Mouse (Mus musculus) E14TG2a.4 (cell line): ENCODE data around the gene Fam53b.

Source experiments
- H3K27me3 ChIP-seq: 2 replicates; pipeline ENCODE4 v1.6.1; 2014; ENCODE audit warnings: low read length, control low read depth; ENCODE audit not compliant: insufficient read depth
- H3K36me3 ChIP-seq: 2 replicates; pipeline ENCODE4 v1.6.1; 2014; ENCODE audit warnings: low read length, control low read depth; ENCODE audit not compliant: insufficient read depth
- H3K4me1 ChIP-seq: replicated peaks from 2 replicates; pipeline ENCODE4 v1.6.1; 2014; ENCODE audit warnings: low read depth, low read length, control low read depth
- H3K4me3 ChIP-seq: replicated peaks from 2 replicates; pipeline ENCODE4 v1.5.1; 2014; ENCODE audit warnings: mild to moderate bottlenecking, low read length
- H3K9me3 ChIP-seq: 2 replicates; pipeline ENCODE4 v1.6.1; 2014; ENCODE audit warnings: low read length, control low read depth
- CTCF ChIP-seq: conservative IDR thresholded peaks from 2 replicates; pipeline ENCODE4 v1.5.1; 2014; ENCODE audit warnings: low read length
- NANOG ChIP-seq: IDR thresholded peaks from 2 replicates; pipeline ENCODE4 v1.6.1; 2014; ENCODE audit warnings: borderline replicate concordance, low read length, mixed read lengths
- POU5F1 ChIP-seq: IDR thresholded peaks from 2 replicates; pipeline ENCODE4 v1.6.1; 2014; ENCODE audit warnings: low read length, borderline replicate concordance

Gene Fam53b

DNA sequence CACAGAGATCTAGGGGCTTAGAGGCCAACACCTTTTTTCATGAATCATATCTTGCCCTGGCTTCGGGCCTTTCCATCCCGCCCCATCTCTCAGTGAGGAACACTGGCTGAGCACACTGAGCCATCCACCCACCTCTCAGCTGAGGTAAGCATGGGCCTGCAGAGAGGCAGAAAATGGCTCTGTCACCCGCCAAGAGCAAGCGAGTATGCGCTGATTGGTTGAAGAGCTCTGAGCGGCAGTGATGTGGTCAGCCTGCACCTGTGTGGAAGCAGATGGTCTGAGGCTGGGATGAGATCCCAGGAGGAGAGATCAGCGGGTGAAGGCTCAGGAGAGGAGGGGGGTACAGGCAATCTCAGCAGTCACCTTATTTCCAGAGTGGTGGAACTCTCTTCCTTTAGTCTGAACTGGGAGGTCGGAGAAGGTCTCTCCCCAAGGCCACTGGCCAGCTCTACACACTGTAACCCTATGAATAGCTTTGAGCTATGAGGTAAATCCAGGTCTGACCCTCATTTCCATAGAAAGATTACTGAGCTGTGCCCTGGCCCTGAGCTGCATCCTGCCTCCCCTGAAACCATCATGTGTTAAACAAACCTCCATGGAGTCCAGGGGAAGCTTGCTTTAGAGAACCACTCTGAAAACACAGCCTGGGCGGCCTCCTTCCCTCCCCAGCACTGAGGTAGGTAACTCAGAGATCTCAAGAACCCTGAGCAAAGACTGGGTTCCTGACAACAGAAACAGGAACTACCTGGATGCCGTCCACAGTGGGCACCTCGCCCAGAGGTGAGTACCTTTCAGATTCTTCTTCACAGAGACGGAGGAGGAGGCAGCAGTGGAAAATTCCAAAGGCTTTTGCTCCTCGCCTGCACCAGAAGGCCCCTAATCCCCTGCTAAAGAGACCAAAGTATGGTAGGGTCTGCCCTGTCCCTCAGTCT, 6.5 kb downstream of the Fam53b start:
- Histone ChIP-seq H3K9me3 (no peaks in the 10 kb centered on the region), H3K4me1 (peaks cover 90% of the 10 kb centered on the region), H3K4me3 (peak overlapping the region; percentile 13), H3K27me3 (peaks cover 10% of the 10 kb centered on the region), H3K36me3 (0 out of 2 replicates have a peak, but pooled peaks cover 12% of the 10 kb centered on the region)
- TF ChIP-seq POU5F1: no peak
- no peak for TF ChIP-seq NANOG
- TF ChIP-seq CTCF: no peak

DNA sequence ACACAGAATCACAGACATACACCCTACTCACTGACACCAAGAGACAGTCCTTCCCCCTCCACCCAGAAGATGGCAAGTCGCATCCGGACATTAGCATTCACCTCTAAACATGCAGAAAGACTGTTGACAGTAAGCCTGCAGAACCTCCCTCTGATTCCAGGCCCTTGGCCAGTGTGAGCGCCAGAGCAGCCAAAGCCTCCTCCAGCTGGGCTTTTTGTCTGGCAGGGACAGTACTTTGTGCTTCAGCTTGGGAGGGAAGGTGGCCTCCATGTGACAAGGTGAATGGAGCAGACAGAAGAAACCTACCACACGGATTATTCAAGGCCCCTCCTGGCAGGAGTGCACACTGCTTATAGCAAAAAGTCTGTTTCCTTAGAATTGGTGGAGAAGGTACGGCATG, 7.4 kb downstream of the Fam53b start:
- no peaks in the 10 kb centered on the region for H3K9me3 ChIP-seq
- TF ChIP-seq NANOG: no peak
- TF ChIP-seq POU5F1: no peak
- no peak for TF ChIP-seq CTCF
- H3K4me1 ChIP-seq: peaks cover 91% of the 10 kb centered on the region
- H3K27me3 ChIP-seq: peaks cover 3% of the 10 kb centered on the region; the same call in 1 of the 2 replicates
- H3K36me3 ChIP-seq: 0 out of 2 replicates have a peak, but pooled peaks cover 12% of the 10 kb centered on the region
- H3K4me3 ChIP-seq: peak overlapping the region; percentile 13

DNA sequence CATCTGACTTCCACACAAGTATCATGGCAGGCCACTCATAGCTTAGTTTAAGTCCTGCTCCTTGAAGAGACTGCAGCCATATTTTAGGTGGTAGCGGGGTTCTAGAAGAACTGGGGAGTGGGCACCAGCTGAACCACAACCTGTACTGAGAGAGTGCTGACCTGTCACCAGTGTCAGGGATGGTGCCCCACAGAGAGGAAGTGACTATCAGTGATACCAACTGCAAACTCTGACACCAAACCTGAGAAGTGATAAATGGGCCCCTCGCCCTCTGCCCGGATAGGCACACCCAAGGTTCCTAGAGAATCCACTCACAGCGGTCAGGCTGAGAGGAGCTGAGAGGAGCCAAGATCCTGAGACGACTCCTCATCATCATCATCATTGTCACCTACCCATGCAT, 8.7 kb downstream of the Fam53b start:
- H3K4me1 ChIP-seq: peaks cover 91% of the 10 kb centered on the region
- no peak for TF ChIP-seq NANOG
- no peak for TF ChIP-seq POU5F1
- no peak for TF ChIP-seq CTCF
- H3K27me3 ChIP-seq: no peaks in the 10 kb centered on the region; the same call in 1 of the 2 replicates
- no peak overlapping the region for H3K4me3 ChIP-seq
- 0 out of 2 replicates have a peak, but pooled peaks cover 12% of the 10 kb centered on the region for H3K36me3 ChIP-seq
- H3K9me3 ChIP-seq: no peaks in the 10 kb centered on the region

DNA sequence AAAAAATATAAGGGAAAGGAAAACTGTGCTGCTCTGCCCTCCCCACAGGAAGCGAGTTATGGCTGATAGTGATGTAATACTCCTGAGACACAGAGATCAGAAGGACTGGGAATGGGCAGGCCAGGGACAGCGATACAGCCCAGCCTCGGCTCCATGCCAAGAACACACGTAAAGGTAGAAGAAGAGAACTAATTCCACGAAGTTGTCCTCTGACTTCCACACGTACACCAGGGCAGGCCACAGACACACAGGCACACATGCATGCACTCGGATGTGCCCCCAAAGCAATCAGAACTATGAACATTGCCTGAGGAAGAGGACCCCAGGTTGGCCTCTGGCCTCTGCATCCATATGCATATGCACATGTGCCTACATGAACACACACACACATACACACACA, 9.2 kb downstream of the Fam53b start:
- no peak for TF ChIP-seq NANOG
- no peak for TF ChIP-seq POU5F1
- no peak for TF ChIP-seq CTCF
- Histone ChIP-seq H3K9me3 (no peaks in the 10 kb centered on the region), H3K4me1 (peaks cover 91% of the 10 kb centered on the region), H3K36me3 (0 out of 2 replicates have a peak, but pooled peaks cover 12% of the 10 kb centered on the region), H3K4me3 (no peak overlapping the region), H3K27me3 (no peaks in the 10 kb centered on the region; the same call in 1 of the 2 replicates)

DNA sequence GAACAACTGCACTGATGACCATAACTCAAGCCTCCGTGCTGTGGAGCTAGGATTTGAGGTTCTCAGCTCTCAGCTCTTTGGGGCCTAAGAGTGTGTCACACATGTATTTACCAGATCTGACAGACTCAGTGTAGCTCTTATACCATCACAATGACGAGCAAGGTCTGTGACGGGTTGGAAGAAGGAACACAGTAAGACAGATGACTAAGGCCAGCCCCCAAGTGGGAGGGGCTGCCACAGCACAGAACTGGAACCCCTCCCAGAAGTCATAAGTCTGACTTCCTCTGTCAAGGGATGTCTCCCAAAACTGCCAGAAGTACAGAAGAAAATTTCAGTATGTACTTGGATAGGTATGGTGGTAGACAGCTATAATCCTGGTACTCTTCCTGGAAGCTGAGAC, 9.7 kb downstream of the Fam53b start:
- Histone ChIP-seq H3K4me3 (no peak overlapping the region), H3K9me3 (no peaks in the 10 kb centered on the region), H3K27me3 (no peaks in the 10 kb centered on the region; the same call in 1 of the 2 replicates), H3K4me1 (peaks cover 89% of the 10 kb centered on the region), H3K36me3 (0 out of 2 replicates have a peak, but pooled peaks cover 12% of the 10 kb centered on the region)
- no peak for TF ChIP-seq CTCF
- TF ChIP-seq NANOG: no peak
- TF ChIP-seq POU5F1: no peak

DNA sequence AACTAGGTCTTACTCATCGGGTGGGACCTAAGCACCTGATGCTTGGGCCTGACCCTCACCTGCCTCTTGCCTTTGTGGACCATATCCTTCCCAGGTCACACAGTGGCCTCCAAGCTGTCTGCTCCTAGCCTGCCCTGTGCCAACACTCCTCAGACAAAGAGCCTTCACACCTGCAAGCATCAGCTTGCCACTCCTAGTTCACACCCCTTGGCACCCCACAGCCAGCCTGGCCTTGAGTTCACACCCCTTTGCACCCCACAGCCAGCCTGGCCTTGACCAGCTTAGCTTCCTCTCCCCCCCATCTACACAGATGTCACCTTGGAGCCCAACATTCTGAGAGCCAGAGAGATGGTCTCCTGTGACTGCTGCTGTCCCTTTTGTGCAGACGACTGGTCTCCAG, 10.3 kb downstream of the Fam53b start:
- Histone ChIP-seq H3K4me3 (no peak overlapping the region), H3K36me3 (0 out of 2 replicates have a peak, but pooled peaks cover 12% of the 10 kb centered on the region), H3K9me3 (no peaks in the 10 kb centered on the region), H3K27me3 (no peaks in the 10 kb centered on the region; the same call in 1 of the 2 replicates), H3K4me1 (peaks cover 82% of the 10 kb centered on the region)
- TF ChIP-seq NANOG: no peak
- TF ChIP-seq POU5F1: no peak
- no peak for TF ChIP-seq CTCF

DNA sequence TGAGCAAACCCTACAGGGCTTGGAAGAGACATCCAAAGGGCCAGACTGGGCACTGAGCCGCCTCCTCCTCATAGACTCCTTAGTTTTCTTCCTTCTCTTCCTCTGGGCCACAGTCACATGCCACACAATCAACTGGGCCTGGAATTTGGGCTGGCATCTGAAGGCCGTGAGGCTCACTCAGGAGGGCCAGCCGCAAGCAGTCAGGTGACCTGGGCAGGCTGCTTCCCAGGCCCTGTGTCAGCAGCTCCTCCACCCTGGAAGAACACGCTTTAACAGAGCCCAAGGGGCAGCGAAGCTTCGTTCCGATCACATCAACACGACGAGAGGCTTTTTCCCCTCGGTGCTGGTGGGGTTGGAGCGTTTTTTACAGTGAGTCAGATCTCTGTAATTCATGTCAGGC, 11.0 kb downstream of the Fam53b start:
- no peak overlapping the region for H3K4me3 ChIP-seq
- H3K4me1 ChIP-seq: peaks cover 76% of the 10 kb centered on the region
- no peaks in the 10 kb centered on the region; the same call in 1 of the 2 replicates for H3K27me3 ChIP-seq
- H3K36me3 ChIP-seq: peaks cover 12% of the 10 kb centered on the region; the same call in 1 of the 2 replicates
- TF ChIP-seq POU5F1: no peak
- no peak for TF ChIP-seq NANOG
- TF ChIP-seq CTCF: no peak
- no peaks in the 10 kb centered on the region for H3K9me3 ChIP-seq

DNA sequence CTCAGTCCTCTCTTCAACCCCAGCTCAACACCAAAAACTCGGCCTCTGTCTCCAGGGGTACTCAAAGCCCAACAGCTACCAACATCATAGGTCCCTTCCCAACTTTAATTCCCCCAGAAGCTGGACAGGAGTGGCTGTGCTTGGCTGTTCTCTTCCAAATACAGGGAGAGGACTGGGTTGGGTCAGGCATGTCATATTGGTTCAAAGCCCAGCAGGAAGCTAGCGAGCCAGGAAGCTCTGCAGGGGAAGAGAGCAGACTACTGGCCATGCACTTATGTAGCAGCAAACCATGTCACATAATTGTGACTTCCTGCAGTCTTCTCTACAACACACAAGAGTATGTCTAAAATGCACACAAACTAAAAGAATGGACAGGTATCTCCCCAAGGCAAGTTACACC, 11.6 kb downstream of the Fam53b start:
- no peak for TF ChIP-seq CTCF
- no peak for TF ChIP-seq POU5F1
- TF ChIP-seq NANOG: no peak
- no peaks in the 10 kb centered on the region for H3K9me3 ChIP-seq
- no peaks in the 10 kb centered on the region; the same call in 1 of the 2 replicates for H3K27me3 ChIP-seq
- H3K4me3 ChIP-seq: no peak overlapping the region
- peaks cover 12% of the 10 kb centered on the region; the same call in 1 of the 2 replicates for H3K36me3 ChIP-seq
- H3K4me1 ChIP-seq: peaks cover 70% of the 10 kb centered on the region
